Mouse (Mus musculus) liver, postnatal 0 days (tissue): ENCODE results near the gene Des. TPM values are rescaled to one million over a fixed set of nuclear protein-coding genes. Genes with fewer than 3 reads are reported as not detected.

Experiments used
- ATAC-seq: fragments of 200-750 bp; cut with Nextera tagmentation; 2 replicates; pipeline ENCODE4 v1.8.0; 2017; ENCODE audit warnings: mild to moderate bottlenecking, moderate library complexity
- DNase-seq: peaks from one replicate; pipeline ENCODE4 v3.0.0-alpha.2; 2016
- H3K27ac ChIP-seq: fragments of 300-500 bp; sonication (generic); 2 replicates; pipeline ENCODE4 v1.5.1; 2014; ENCODE audit warnings: antibody characterized with exemption, moderate library complexity, mild to moderate bottlenecking, low read depth
- H3K27me3 ChIP-seq: fragments of 300-500 bp; sonication (generic); 2 replicates; pipeline ENCODE4 v1.6.1; 2014; ENCODE audit warnings: low read length, control low read depth, mixed read lengths; ENCODE audit not compliant: insufficient read depth
- H3K36me3 ChIP-seq: fragments of 300-500 bp; sonication (generic); replicated peaks from 2 replicates; pipeline ENCODE4 v1.6.1; 2014; ENCODE audit warnings: mild to moderate bottlenecking, control low read depth, low read length, moderate library complexity, mixed read lengths; ENCODE audit not compliant: insufficient read depth
- H3K4me1 ChIP-seq: fragments of 300-500 bp; sonication (generic); 2 replicates; pipeline ENCODE4 v1.6.1; 2014; ENCODE audit warnings: antibody characterized with exemption, mild to moderate bottlenecking, control low read depth; ENCODE audit not compliant: insufficient read depth
- H3K4me2 ChIP-seq: fragments of 300-500 bp; sonication (generic); 2 replicates; pipeline ENCODE4 v1.6.1; 2014; ENCODE audit warnings: low read depth, mild to moderate bottlenecking, low read length, moderate library complexity, mixed read lengths
- H3K4me3 ChIP-seq: fragments of 300-500 bp; sonication (generic); 2 replicates; pipeline ENCODE4 v1.5.1; 2014; ENCODE audit warnings: low read depth, low read length
- H3K9ac ChIP-seq: fragments of 300-500 bp; sonication (generic); replicated peaks from 2 replicates; pipeline ENCODE4 v1.6.1; 2014; ENCODE audit warnings: mild to moderate bottlenecking, moderate library complexity
- H3K9me3 ChIP-seq: fragments of 300-500 bp; sonication (generic); 2 replicates; pipeline ENCODE4 v1.6.1; 2016; ENCODE audit warnings: mild to moderate bottlenecking, control low read depth, low read length, mixed read lengths
- CTCF ChIP-seq: sonication (generic); IDR thresholded peaks from 2 replicates; pipeline ENCODE4 v1.5.1; 2016; ENCODE audit warnings: antibody characterized with exemption, low read depth
- EP300 ChIP-seq: IDR thresholded peaks from 2 replicates; pipeline ENCODE4 v1.6.1; 2016; ENCODE audit warnings: antibody characterized with exemption, low read depth, mild to moderate bottlenecking
- WGBS: fragments of 180-500 bp; shearing (Covaris S2); extraction: QIAGEN DNeasy Blood & Tissue Kit; methylation state at CpG from one replicate; pipeline ENCODE4 v1.1.7; 2014; ENCODE audit not compliant: insufficient replicate concordance; 5-methylcytosine and 5-hydroxymethylcytosine counted together
- polyA plus RNA-seq: library from polyadenylated mRNA; unstranded; fragments of >200 nt; fragmentation: Nextera tagmentation; extraction: Ambion mirVana; gene quantifications from 2 replicates; pipeline ENCODE4 v1.2.1, GENCODE M21; 2015

The Des gene
- polyA plus RNA-seq, result 4.0 and 14.2 TPM in 2 replicates

- DNase-seq (no peak), ATAC-seq (peak; percentile 35; the same call in 1 of the 2 replicates)
- 4% methylated on average over 77 of the region's 80 CpGs for WGBS
- Histone ChIP-seq H3K4me1 (0 out of 2 replicates have a peak, but pooled peaks cover 3% of the 10 kb centered on the region), H3K36me3 (no peaks in the 10 kb centered on the region), H3K4me3 (peak within 1 kb of the TSS; percentile 33), H3K27ac (no peak within 1 kb of the TSS), H3K9ac (peak within 1 kb of the TSS; percentile 55), H3K4me2 (peak within 1 kb of the TSS; percentile 58), H3K9me3 (no peaks in the 10 kb centered on the region), H3K27me3 (peaks cover 24% of the 10 kb centered on the region)
- TF ChIP-seq EP300 (no peak), CTCF (no peak)
These were observed at the start of gene Des for GRCm38 (mm10) chr1:75360112-75361031. Des (plus strand) TSS chr1:75360329.

- no peaks in the 10 kb centered on the region for H3K27me3 ChIP-seq
- no peaks in the 10 kb centered on the region for H3K9me3 ChIP-seq
- H3K9ac ChIP-seq, result no peak overlapping the region
- no peak overlapping the region for H3K4me2 ChIP-seq
- no peak overlapping the region for H3K27ac ChIP-seq
- peaks cover 39% of the 10 kb centered on the region for H3K36me3 ChIP-seq
- ATAC-seq (no peak), DNase-seq (peak; percentile 10)
- 88% methylated on average over 6 of the region's 6 CpGs for WGBS
- no peak for TF ChIP-seq CTCF
- TF ChIP-seq EP300, result no peak
- no peak overlapping the region for H3K4me3 ChIP-seq
- H3K4me1 ChIP-seq, result peaks cover 12% of the 10 kb centered on the region; the same call in 1 of the 2 replicates
These were observed 48.4 kb upstream of the Des start for GRCm38 (mm10) chr1:75311694-75312093.

- no peak overlapping the region for H3K27ac ChIP-seq
- no peaks in the 10 kb centered on the region for H3K9me3 ChIP-seq
- H3K9ac ChIP-seq, result no peak overlapping the region
- ATAC-seq, result no peak
- H3K4me2 ChIP-seq, result no peak overlapping the region
- peaks cover 12% of the 10 kb centered on the region; the same call in 1 of the 2 replicates for H3K4me1 ChIP-seq
- no peaks in the 10 kb centered on the region for H3K27me3 ChIP-seq
- WGBS, result 87% methylated on average over 6 of the region's 6 CpGs
- peaks cover 24% of the 10 kb centered on the region for H3K36me3 ChIP-seq
- DNase-seq, result peak; percentile 10
- no peak overlapping the region for H3K4me3 ChIP-seq
- TF ChIP-seq EP300, result no peak
- no peak for TF ChIP-seq CTCF
These were observed 45.1 kb upstream of the Des start for GRCm38 (mm10) chr1:75315011-75315410.

DNA sequence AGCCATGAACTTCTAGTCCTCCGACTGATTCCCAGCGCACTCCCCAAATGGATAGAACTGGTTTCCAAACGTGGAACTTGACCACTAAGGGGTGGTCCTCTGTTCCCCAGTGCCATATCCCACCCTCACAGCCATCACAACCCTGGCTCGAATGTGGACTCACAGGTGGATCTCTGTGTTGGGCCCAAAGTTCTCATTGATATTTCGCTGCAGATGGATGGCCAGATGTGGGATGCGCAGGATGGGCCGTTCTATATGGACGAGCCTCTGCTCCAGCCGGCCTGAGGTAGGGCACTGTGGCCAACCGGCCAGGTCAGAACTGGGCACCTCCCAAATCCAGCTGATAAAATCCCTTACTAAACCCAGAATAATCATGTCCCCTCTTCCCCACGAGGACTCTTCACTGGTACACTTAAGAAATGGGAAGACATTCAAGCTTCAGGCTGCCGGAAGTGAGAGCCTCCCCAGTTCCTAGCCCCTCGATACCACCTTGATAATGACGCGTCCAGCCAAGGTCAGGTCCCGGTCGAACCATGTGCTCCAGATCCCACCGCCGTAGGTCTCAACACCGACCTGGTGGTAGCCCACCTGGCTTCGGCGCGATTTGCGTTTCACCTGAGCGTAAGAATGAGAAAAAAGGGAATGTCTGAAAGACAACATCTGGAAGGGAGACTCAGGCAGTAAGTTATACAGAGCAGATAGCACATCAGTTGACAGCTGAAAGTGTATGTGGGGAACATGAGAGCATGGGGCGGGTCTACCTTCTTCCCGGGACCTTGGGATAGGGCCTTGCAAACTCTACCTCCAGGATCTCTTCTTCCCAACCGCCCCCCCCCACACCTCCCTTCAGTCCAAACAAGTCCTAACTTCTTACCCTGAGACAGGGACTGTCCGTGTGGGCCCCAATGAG lies 44.4 kb upstream of the Des start:
- peak; percentile 19 for DNase-seq
- peaks cover 24% of the 10 kb centered on the region for H3K36me3 ChIP-seq
- WGBS, result 82% methylated on average over 29 of the region's 29 CpGs
- ATAC-seq, result no peak
- peak overlapping the region; percentile 88 for H3K4me2 ChIP-seq
- peaks cover 12% of the 10 kb centered on the region; the same call in 1 of the 2 replicates for H3K4me1 ChIP-seq
- H3K4me3 ChIP-seq, result peak overlapping the region; percentile 66
- TF ChIP-seq CTCF, result no peak
- no peak for TF ChIP-seq EP300
- H3K27me3 ChIP-seq, result no peaks in the 10 kb centered on the region
- peak overlapping the region; percentile 91 for H3K27ac ChIP-seq
- no peaks in the 10 kb centered on the region for H3K9me3 ChIP-seq
- peak overlapping the region; percentile 53 for H3K9ac ChIP-seq

- DNase-seq (peak; percentile 90), ATAC-seq (peak; percentile 45)
- Histone ChIP-seq H3K36me3 (peaks cover 15% of the 10 kb centered on the region), H3K4me3 (peak overlapping the region; percentile 66), H3K9me3 (no peaks in the 10 kb centered on the region), H3K27ac (peak overlapping the region; percentile 91), H3K27me3 (no peaks in the 10 kb centered on the region), H3K9ac (peak overlapping the region; percentile 53), H3K4me2 (peak overlapping the region; percentile 88), H3K4me1 (peaks cover 12% of the 10 kb centered on the region; the same call in 1 of the 2 replicates)
- TF ChIP-seq EP300 (no peak), CTCF (peak; percentile 44)
- WGBS, result 0% methylated on average over 20 of the region's 20 CpGs
These were observed 43.3 kb upstream of the Des start for GRCm38 (mm10) chr1:75316861-75317240.
